Mouse (Mus musculus) limb, embryonic 11.5 days (tissue): ENCODE measurements around the gene Fem1a. TPM values are rescaled to one million over a fixed set of nuclear protein-coding genes. Genes with fewer than 3 reads are reported as not detected.

ENCODE experiments used
- ATAC-seq: fragments of 200-750 bp; cut with Nextera tagmentation; 2 replicates; pipeline ENCODE4 v1.8.0; 2017; ENCODE audit warnings: low read depth; ENCODE audit not compliant: insufficient number of reproducible peaks, low FRiP score, low TSS enrichment
- DNase-seq: peaks from one replicate; pipeline ENCODE4 v3.0.0-alpha.2; 2015; ENCODE audit warnings: low spot score
- H3K27ac ChIP-seq: fragments of 300-500 bp; sonication (generic); replicated peaks from 2 replicates; pipeline ENCODE4 v1.5.1; 2014; ENCODE audit warnings: low read depth, mild to moderate bottlenecking, low read length
- H3K27me3 ChIP-seq: fragments of 300-500 bp; sonication (generic); 2 replicates; pipeline ENCODE4 v1.6.1; 2014; ENCODE audit warnings: mild to moderate bottlenecking, low read length, mixed read lengths; ENCODE audit not compliant: control insufficient read depth, insufficient read depth
- H3K36me3 ChIP-seq: fragments of 300-500 bp; sonication (generic); 2 replicates; pipeline ENCODE4 v1.6.1; 2014; ENCODE audit warnings: mild to moderate bottlenecking, low read length, moderate library complexity, mixed read lengths; ENCODE audit not compliant: control insufficient read depth, insufficient read depth
- H3K4me1 ChIP-seq: fragments of 300-500 bp; sonication (generic); 2 replicates; pipeline ENCODE4 v1.6.1; 2014; ENCODE audit warnings: low read length, mixed read lengths; ENCODE audit not compliant: control insufficient read depth, insufficient read depth
- H3K4me2 ChIP-seq: fragments of 300-500 bp; sonication (generic); 2 replicates; pipeline ENCODE4 v1.6.1; 2014; ENCODE audit warnings: low read depth, mild to moderate bottlenecking, moderate library complexity; ENCODE audit not compliant: severe bottlenecking
- H3K4me3 ChIP-seq: fragments of 300-500 bp; sonication (generic); 2 replicates; pipeline ENCODE4 v1.5.1; 2014; ENCODE audit warnings: low read depth, low read length
- H3K9ac ChIP-seq: fragments of 300-500 bp; sonication (generic); 2 replicates; pipeline ENCODE4 v1.6.1; 2014; ENCODE audit warnings: mild to moderate bottlenecking, low read length
- H3K9me3 ChIP-seq: fragments of 300-500 bp; sonication (generic); 2 replicates; pipeline ENCODE4 v1.6.1; 2016; ENCODE audit warnings: low read length; ENCODE audit not compliant: control insufficient read depth
- WGBS: fragments of 180-500 bp; shearing (Covaris S2); extraction: QIAGEN DNeasy Blood & Tissue Kit; methylation state at CpG from one replicate; pipeline ENCODE4 v1.1.7; 2014; 5-methylcytosine and 5-hydroxymethylcytosine counted together
- microRNA counts: library from miRNA; unstranded; fragments of <30 nt; microRNA quantifications from one replicate; lab custom pipeline; 2016
- microRNA-seq: library from miRNA; unstranded; fragments of <30 nt; microRNA quantifications from one replicate; pipeline ENCODE4, GENCODE M21; 2016
- polyA plus RNA-seq: library from polyadenylated mRNA; unstranded; fragments of >200 nt; fragmentation: Nextera tagmentation; extraction: Ambion mirVana; gene quantifications from 2 replicates; pipeline ENCODE4 v1.2.1, GENCODE M21; 2014

Gene Fem1a
- polyA plus RNA-seq, 1 experiment from 2014 or later: 12.5 TPM

DNA sequence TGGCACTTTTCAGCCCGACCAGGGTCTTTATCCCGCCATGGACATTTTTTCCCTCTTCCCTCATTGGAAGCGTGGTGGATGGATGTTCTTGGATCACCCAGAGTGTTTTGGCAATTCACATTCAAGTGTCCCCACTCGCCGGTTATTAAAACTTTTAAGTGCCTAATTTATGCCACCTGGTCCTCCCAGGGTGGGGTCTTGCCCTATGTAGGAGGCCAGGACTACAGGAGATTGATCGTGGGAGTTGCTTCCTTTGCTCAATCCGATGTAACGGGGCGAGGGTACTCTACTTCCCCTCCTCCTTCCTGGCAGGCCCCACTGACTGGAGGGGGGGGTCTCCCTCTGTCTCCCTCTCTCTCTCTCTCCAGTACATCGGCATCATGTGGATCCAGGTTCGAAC is 48.1 kb downstream of the Fem1a start:
- H3K4me1 ChIP-seq: peaks cover 25% of the 10 kb centered on the region
- peak; percentile 40 for DNase-seq
- no peak for ATAC-seq
- H3K9ac ChIP-seq: peak overlapping the region; percentile 87
- no peaks in the 10 kb centered on the region for H3K9me3 ChIP-seq
- peak overlapping the region; percentile 85 for H3K4me3 ChIP-seq
- peaks cover 33% of the 10 kb centered on the region for H3K36me3 ChIP-seq
- no peaks in the 10 kb centered on the region for H3K27me3 ChIP-seq
- H3K27ac ChIP-seq: 0 out of 2 replicates have a peak overlapping the region, but pooled peaks have one; percentile 6
- H3K4me2 ChIP-seq: peak overlapping the region; percentile 98
- 10% methylated on average over 11 of the region's 11 CpGs for WGBS

DNA sequence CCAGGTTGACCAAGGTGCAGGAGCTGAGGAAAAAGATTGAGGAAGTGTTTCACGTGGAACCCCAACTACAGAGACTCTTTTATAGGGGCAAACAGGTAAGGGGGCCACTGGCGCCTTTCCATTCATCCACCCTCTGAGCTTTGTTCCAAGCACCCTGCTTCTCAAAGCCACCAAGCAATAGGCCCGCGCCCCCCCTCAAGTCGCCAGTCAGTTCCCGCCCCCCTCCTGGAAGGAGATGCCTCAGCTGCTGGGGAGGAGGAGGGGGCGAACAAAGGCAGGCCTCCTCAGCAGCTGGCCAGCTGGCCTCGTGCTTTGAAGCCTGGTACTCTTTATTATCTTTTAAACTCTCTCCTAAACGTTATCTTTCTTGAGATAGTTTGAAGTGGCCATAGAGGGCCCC is 48.5 kb downstream of the Fem1a start:
- ATAC-seq (no peak), DNase-seq (no peak)
- H3K4me3 ChIP-seq: peak overlapping the region; percentile 85
- H3K9ac ChIP-seq: peak overlapping the region; percentile 87
- no peaks in the 10 kb centered on the region for H3K9me3 ChIP-seq
- no peaks in the 10 kb centered on the region for H3K27me3 ChIP-seq
- 16% methylated on average over 9 of the region's 9 CpGs for WGBS
- no peak overlapping the region for H3K27ac ChIP-seq
- H3K36me3 ChIP-seq: peaks cover 35% of the 10 kb centered on the region
- peaks cover 25% of the 10 kb centered on the region for H3K4me1 ChIP-seq
- H3K4me2 ChIP-seq: peak overlapping the region; percentile 98

DNA sequence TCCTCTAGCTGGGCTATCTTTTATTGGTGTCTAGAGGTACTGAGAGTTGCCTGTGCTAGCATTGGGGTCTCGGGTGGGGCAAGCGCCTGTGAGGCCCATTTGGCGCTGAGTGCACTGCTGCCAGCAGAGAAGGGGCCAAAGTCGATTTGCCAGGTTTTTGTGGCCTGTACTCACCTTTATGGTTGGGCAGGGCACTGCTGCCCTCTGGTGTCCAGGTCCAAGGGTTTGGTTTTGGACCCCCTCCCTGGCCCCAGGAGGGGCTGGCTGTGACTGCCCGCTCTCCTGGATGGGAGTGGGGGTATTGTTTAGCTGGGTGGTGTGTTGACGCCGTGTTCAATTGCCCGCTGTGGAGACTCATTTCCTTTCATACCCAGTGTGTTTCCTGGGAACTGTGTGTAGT is 49.2 kb downstream of the Fem1a start:
- peak overlapping the region; percentile 98 for H3K4me2 ChIP-seq
- no peak overlapping the region for H3K27ac ChIP-seq
- H3K4me3 ChIP-seq: peak overlapping the region; percentile 85
- DNase-seq (peak; percentile 56), ATAC-seq (no peak)
- H3K9ac ChIP-seq: peak overlapping the region; percentile 17; the same call in 1 of the 2 replicates
- H3K4me1 ChIP-seq: peaks cover 25% of the 10 kb centered on the region
- H3K9me3 ChIP-seq: no peaks in the 10 kb centered on the region
- H3K27me3 ChIP-seq: no peaks in the 10 kb centered on the region
- WGBS: 66% methylated on average over 8 of the region's 8 CpGs
- peaks cover 41% of the 10 kb centered on the region for H3K36me3 ChIP-seq

DNA sequence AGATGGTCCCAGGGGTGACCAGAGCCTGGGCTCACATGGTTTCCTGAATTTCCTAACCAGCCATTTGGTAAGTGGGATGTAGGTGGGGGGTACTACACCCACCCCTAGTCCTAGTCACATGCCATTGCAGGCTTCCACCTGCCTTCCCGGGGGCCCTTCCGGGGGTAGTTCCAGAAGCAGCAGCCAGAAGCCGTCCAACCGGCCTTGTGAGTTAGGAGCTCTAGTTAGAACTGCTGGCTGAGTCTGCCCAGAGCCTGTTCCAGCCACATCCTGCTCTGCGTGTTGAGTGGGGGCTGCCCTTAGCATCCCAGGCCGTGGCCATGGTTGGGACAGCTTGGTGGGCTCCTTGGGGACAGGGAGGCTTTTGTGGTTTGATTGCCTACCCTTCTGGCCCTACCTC is 51.5 kb downstream of the Fem1a start:
- H3K27me3 ChIP-seq: no peaks in the 10 kb centered on the region
- H3K27ac ChIP-seq: no peak overlapping the region
- peaks cover 20% of the 10 kb centered on the region for H3K4me1 ChIP-seq
- H3K9ac ChIP-seq: no peak overlapping the region
- no peak overlapping the region for H3K4me2 ChIP-seq
- no peak for ATAC-seq
- peak; percentile 57 for DNase-seq
- peaks cover 56% of the 10 kb centered on the region for H3K36me3 ChIP-seq
- WGBS: 82% methylated on average over 6 of the region's 6 CpGs
- no peak overlapping the region for H3K4me3 ChIP-seq
- H3K9me3 ChIP-seq: no peaks in the 10 kb centered on the region

- peaks cover 20% of the 10 kb centered on the region for H3K4me1 ChIP-seq
- H3K27me3 ChIP-seq: no peaks in the 10 kb centered on the region
- H3K9ac ChIP-seq: no peak overlapping the region
- no peaks in the 10 kb centered on the region for H3K9me3 ChIP-seq
- DNase-seq (no peak), ATAC-seq (no peak)
- no peak overlapping the region for H3K4me3 ChIP-seq
- no peak overlapping the region for H3K4me2 ChIP-seq
- 93% methylated on average over 15 of the region's 15 CpGs for WGBS
- no peak overlapping the region for H3K27ac ChIP-seq
- H3K36me3 ChIP-seq: peaks cover 56% of the 10 kb centered on the region
Measured at GRCm38 (mm10) chr17:56309191-56309945, 52.8 kb downstream of the Fem1a start.

MicroRNA genes within 50 kb of the gene (microRNA counts, 519-probe panel; counts per million panel counts)
- microRNA mmu-miR-7b (lab: Ali Mortazavi, UCI): 2,553 counts per million, percentile 24 among the panel's probes with 10 or more counts

Small RNA genes lying within 50 kb of the gene (microRNA-seq; reads per million reads assigned to microRNA genes)
- gene Mir7b: 6.1 reads per million, percentile 13 among the genes with 10 or more reads in this experiment

Other genes with a start within 250 kb of the Fem1a start
- 151 and 154 TPM in 2 replicates for gene Sh3gl1, start 220.2 kb upstream of the Fem1a start, polyA plus RNA-seq
- 32.7 and 37.4 TPM in 2 replicates for gene Chaf1a, start 216.4 kb upstream of the Fem1a start, polyA plus RNA-seq
- gene Ubxn6, start 181.8 kb upstream of the Fem1a start, polyA plus RNA-seq: 38.5 and 39.1 TPM in 2 replicates
- 144 and 151 TPM in 2 replicates for gene Hdgfl2, start 177.2 kb upstream of the Fem1a start, polyA plus RNA-seq
- gene Plin4, start 147.0 kb upstream of the Fem1a start, polyA plus RNA-seq: 0.09 TPM in 1 of 2 replicates, not detected in the other
- gene Plin5, start 139.2 kb upstream of the Fem1a start, polyA plus RNA-seq: 0.16 and 0.43 TPM in 2 replicates
- gene Lrg1, start 134.8 kb upstream of the Fem1a start, polyA plus RNA-seq: 0.28 TPM in 1 of 2 replicates, not detected in the other
- 0.60 and 0.88 TPM in 2 replicates for gene Sema6b, start 116.5 kb upstream of the Fem1a start, polyA plus RNA-seq
- 8.2 and 9.2 TPM in 2 replicates for gene Tnfaip8l1, start 94.3 kb upstream of the Fem1a start, polyA plus RNA-seq
- gene Mydgf, start 72.9 kb upstream of the Fem1a start, polyA plus RNA-seq: 65.6 and 65.9 TPM in 2 replicates
- gene Dpp9, start 37.9 kb upstream of the Fem1a start, polyA plus RNA-seq: 34.3 and 37.0 TPM in 2 replicates
- gene Ticam1, start 20.0 kb downstream of the Fem1a start, polyA plus RNA-seq: 3.2 and 3.8 TPM in 2 replicates
- gene Plin3, start 36.1 kb downstream of the Fem1a start, polyA plus RNA-seq: 58.7 and 66.0 TPM in 2 replicates
- gene Arrdc5, start 43.5 kb downstream of the Fem1a start, polyA plus RNA-seq: not detected in 2 replicates
- gene Uhrf1, start 46.5 kb downstream of the Fem1a start, polyA plus RNA-seq: 153 and 167 TPM in 2 replicates
- 33.2 and 34.4 TPM in 2 replicates for gene Kdm4b, start 69.3 kb downstream of the Fem1a start, polyA plus RNA-seq
- 82.5 and 86.2 TPM in 2 replicates for gene Ptprs, start 219.7 kb downstream of the Fem1a start, polyA plus RNA-seq